Mouse (Mus musculus): ENCODE data around the gene Tmod1.

- no peak for TF ChIP-seq CTCF (IDR thresholded peaks at IDR 0.05; ENCODE audit: control insufficient read depth, insufficient read depth, insufficient read length)
- TF ChIP-seq MAX (IDR thresholded peaks at IDR 0.05): no peak
- no peak for TF ChIP-seq MYOD1 (IDR thresholded peaks at IDR 0.05; ENCODE audit: control insufficient read depth, insufficient read length, low read depth)
- TF ChIP-seq USF1 (IDR thresholded peaks at IDR 0.05; ENCODE audit: low read depth): no peak
- TF ChIP-seq CEBPB (IDR thresholded peaks at IDR 0.05; ENCODE audit: low read depth): no peak
- no peak for TF ChIP-seq MYOG (IDR thresholded peaks at IDR 0.05; ENCODE audit: control insufficient read depth, extremely low read depth, insufficient read length)
- no peak for TF ChIP-seq FOSL1 (IDR thresholded peaks at IDR 0.05; ENCODE audit: insufficient read depth, low read length, poor library complexity, severe bottlenecking)
These were observed 38.2 kb downstream of the Tmod1 start for GRCm38 (mm10) chr4:46076892-46077291.

Measured in C2C12 (cell line).